Mouse (Mus musculus) CH12.LX (cell line): ENCODE data around the gene Nsg2.

Experiments used
- CHD1 ChIP-seq: IDR thresholded peaks from 2 replicates; pipeline ENCODE4 v1.6.1; 2012; ENCODE audit warnings: low read depth, low read length, improper control_type of control experiment, inconsistent platforms
- CTCF ChIP-seq, 2 experiments: IDR thresholded peaks in 1 of 2; conservative IDR thresholded peaks in 1 of 2; 2 replicates each; pipeline ENCODE4 v1.5.1; 2011 to 2012; ENCODE audit warnings: low read depth in 2 of 2, low read length in 2 of 2, improper control_type of control experiment in 1 of 2, inconsistent platforms in 1 of 2, mild to moderate bottlenecking in 1 of 2, moderate library complexity in 1 of 2
- EP300 ChIP-seq: IDR thresholded peaks from 2 replicates; pipeline ENCODE4 v1.6.1; 2011; ENCODE audit warnings: low read length, improper control_type of control experiment
- HCFC1 ChIP-seq: IDR thresholded peaks from 2 replicates; pipeline ENCODE4 v1.6.1; 2012; ENCODE audit warnings: low read depth, mild to moderate bottlenecking, inconsistent platforms, low read length, improper control_type of control experiment
- KAT2A ChIP-seq: IDR thresholded peaks from 2 replicates; pipeline ENCODE4 v1.6.1; 2012; ENCODE audit warnings: low read length, improper control_type of control experiment, inconsistent platforms; ENCODE audit not compliant: insufficient replicate concordance
- MAX ChIP-seq: IDR thresholded peaks from 2 replicates; pipeline ENCODE4 v1.6.1; 2011; ENCODE audit warnings: low read length, improper control_type of control experiment
- NRF1 ChIP-seq: IDR thresholded peaks from 2 replicates; pipeline ENCODE4 v1.6.1; 2014; ENCODE audit warnings: low read depth, mild to moderate bottlenecking, inconsistent platforms, low read length, improper control_type of control experiment, moderate library complexity
- POLR2A ChIP-seq: IDR thresholded peaks from 2 replicates; pipeline ENCODE4 v1.6.1; 2011; ENCODE audit warnings: low read depth, mild to moderate bottlenecking, improper control_type of control experiment, low read length
- TBP ChIP-seq: conservative IDR thresholded peaks from 2 replicates; pipeline ENCODE4 v1.6.1; 2011; ENCODE audit warnings: low read depth, low read length, improper control_type of control experiment
- USF1 ChIP-seq: IDR thresholded peaks from 2 replicates; pipeline ENCODE4 v1.6.1; 2014; ENCODE audit warnings: low read depth, mild to moderate bottlenecking, inconsistent platforms, low read length, improper control_type of control experiment

DNA sequence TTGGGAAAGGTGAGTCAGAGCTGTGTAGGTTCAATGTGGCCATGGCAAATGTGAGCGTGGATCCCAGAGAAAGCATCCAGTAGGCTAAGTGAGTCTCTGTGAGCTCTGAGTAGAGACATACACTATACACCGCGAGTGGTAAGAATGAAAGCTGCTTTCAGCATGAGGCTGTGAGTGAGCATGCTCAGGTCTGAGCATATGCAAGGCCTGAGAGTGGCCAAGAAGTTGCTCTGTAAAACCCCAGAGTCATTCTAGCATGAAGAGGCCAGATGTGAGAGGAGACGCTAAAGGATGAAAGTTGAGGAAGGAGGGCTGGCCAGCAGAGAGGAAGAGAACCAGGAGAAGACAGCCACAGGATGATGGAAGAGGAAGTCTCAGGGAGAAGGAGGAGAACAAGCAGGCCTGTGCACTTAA, 12.8 kb downstream of the Nsg2 start:
- peak; percentile 53; the same call in 1 of the 2 replicates for TF ChIP-seq EP300
- no peak for TF ChIP-seq CTCF (conservative IDR thresholded peaks at IDR 0.05 in 1 of 2, IDR thresholded peaks at IDR 0.05 in 1 of 2; ENCODE audit: low read depth in 2 of 2, low read length in 2 of 2)
- peak; percentile 58 for TF ChIP-seq POLR2A
- peak; percentile 90 for TF ChIP-seq MAX
- 0 out of 2 replicates have a peak, but pooled peaks have one; percentile 52 for TF ChIP-seq CHD1
- 0 out of 2 replicates have a peak, but pooled peaks have one; percentile 9 for TF ChIP-seq KAT2A
- no peak for TF ChIP-seq USF1
- TF ChIP-seq HCFC1 = peak; percentile 28; the same call in 1 of the 2 replicates
- TF ChIP-seq TBP = peak; percentile 78
- TF ChIP-seq NRF1 = peak; percentile 93
